Mouse (Mus musculus): Measurements from ENCODE around the gene Chid1.

Chid1 gene

GRCm38 (mm10) chr7:141502556-141502905, 37.1 kb downstream of the Chid1 start:
- DNase-seq (ENCODE audit: inconsistent ontology term) = no peak

GRCm38 (mm10) chr7:141501820-141502555, 37.7 kb downstream of the Chid1 start:
- no peak for DNase-seq (ENCODE audit: inconsistent ontology term)

GRCm38 (mm10) chr7:141497600-141497999, 42.1 kb downstream of the Chid1 start:
- DNase-seq (ENCODE audit: inconsistent ontology term) = no peak

- DNase-seq (ENCODE audit: inconsistent ontology term) = no peak
Measured at GRCm38 (mm10) chr7:141495940-141496339, 43.7 kb downstream of the Chid1 start.

GRCm38 (mm10) chr7:141495379-141495778, 44.3 kb downstream of the Chid1 start:
- no peak for DNase-seq (ENCODE audit: inconsistent ontology term)

GRCm38 (mm10) chr7:141493729-141494128, 45.9 kb downstream of the Chid1 start:
- no peak for DNase-seq (ENCODE audit: inconsistent ontology term)

GRCm38 (mm10) chr7:141492738-141493137, 46.9 kb downstream of the Chid1 start:
- no peak for DNase-seq (ENCODE audit: inconsistent ontology term)

GRCm38 (mm10) chr7:141491151-141491550, 48.5 kb downstream of the Chid1 start:
- no peak for DNase-seq (ENCODE audit: inconsistent ontology term)

GRCm38 (mm10) chr7:141487141-141487540, 52.5 kb downstream of the Chid1 start:
- no peak for DNase-seq (ENCODE audit: inconsistent ontology term)

GRCm38 (mm10) chr7:141486239-141486638, 53.4 kb downstream of the Chid1 start:
- DNase-seq (ENCODE audit: inconsistent ontology term) = peak; percentile 39

GRCm38 (mm10) chr7:141485606-141486005, 54.1 kb downstream of the Chid1 start:
- no peak for DNase-seq (ENCODE audit: inconsistent ontology term)

- DNase-seq (ENCODE audit: inconsistent ontology term) = no peak
Measured at GRCm38 (mm10) chr7:141485186-141485585, 54.5 kb downstream of the Chid1 start.

GRCm38 (mm10) chr7:141484186-141485120, 55.2 kb downstream of the Chid1 start:
- DNase-seq (ENCODE audit: inconsistent ontology term) = no peak

GRCm38 (mm10) chr7:141483114-141483653, 56.5 kb downstream of the Chid1 start:
- DNase-seq (ENCODE audit: inconsistent ontology term) = no peak

- DNase-seq (ENCODE audit: inconsistent ontology term) = peak; percentile 18
Measured at GRCm38 (mm10) chr7:141482531-141483024, 57.1 kb downstream of the Chid1 start.

- peak; percentile 74 for DNase-seq (ENCODE audit: inconsistent ontology term)
Measured at GRCm38 (mm10) chr7:141481498-141482401, 57.9 kb downstream of the Chid1 start.

- DNase-seq (ENCODE audit: inconsistent ontology term) = peak; percentile 70
Measured at GRCm38 (mm10) chr7:141480842-141481497, 58.7 kb downstream of the Chid1 start.

- no peak for DNase-seq (ENCODE audit: inconsistent ontology term)
Measured at GRCm38 (mm10) chr7:141478270-141478748, 61.3 kb downstream of the Chid1 start.

- DNase-seq (ENCODE audit: inconsistent ontology term) = peak; percentile 12
Measured at GRCm38 (mm10) chr7:141477578-141478269, 61.9 kb downstream of the Chid1 start.

GRCm38 (mm10) chr7:141476981-141477370, 62.7 kb downstream of the Chid1 start:
- no peak for DNase-seq (ENCODE audit: inconsistent ontology term)
